Mouse (Mus musculus) olfactory bulb, adult 2 months (tissue): ENCODE data around the gene Iqsec3. TPM values are rescaled to one million over a fixed set of nuclear protein-coding genes. Genes with fewer than 3 reads are reported as not detected.

Experiments
- H3K27ac ChIP-seq: fragments of 200-500 bp; 2 replicates; pipeline ENCODE4 v1.5.1; 2012; ENCODE audit warnings: low read depth, low read length; ENCODE audit not compliant: insufficient read depth
- H3K4me1 ChIP-seq: fragments of 200-500 bp; 2 replicates; pipeline ENCODE4 v1.6.1; 2012; ENCODE audit warnings: low read length; ENCODE audit not compliant: control insufficient read depth, insufficient read depth
- H3K4me3 ChIP-seq: fragments of 200-500 bp; 2 replicates; pipeline ENCODE4 v1.5.1; 2012; ENCODE audit warnings: mild to moderate bottlenecking, low read depth, low read length, moderate library complexity; ENCODE audit not compliant: insufficient read depth
- CTCF ChIP-seq: fragments of 200-500 bp; IDR thresholded peaks from 2 replicates; pipeline ENCODE4 v1.5.1; 2012; ENCODE audit warnings: low read depth, mild to moderate bottlenecking, low read length, moderate library complexity; ENCODE audit not compliant: insufficient read depth
- POLR2A ChIP-seq: fragments of 200-500 bp; IDR thresholded peaks from 2 replicates; pipeline ENCODE4 v1.6.1; 2012; ENCODE audit warnings: mild to moderate bottlenecking, low read depth, low read length, moderate library complexity; ENCODE audit not compliant: insufficient read depth
- WGBS: fragments of 180-500 bp; shearing (Covaris S2); methylation state at CpG from one replicate; pipeline ENCODE4 v1.1.7; 2018; 5-methylcytosine and 5-hydroxymethylcytosine counted together
- polyA plus RNA-seq: library from polyadenylated mRNA; stranded (reverse); fragments of >200 nt; gene quantifications from 2 replicates; pipeline ENCODE4 v1.2.4, GENCODE M21; 2012; ENCODE audit warnings: low replicate concordance; ENCODE audit not compliant: missing spikeins, insufficient read depth, insufficient read length

Gene Iqsec3
- polyA plus RNA-seq, 1 experiment = not detected

DNA sequence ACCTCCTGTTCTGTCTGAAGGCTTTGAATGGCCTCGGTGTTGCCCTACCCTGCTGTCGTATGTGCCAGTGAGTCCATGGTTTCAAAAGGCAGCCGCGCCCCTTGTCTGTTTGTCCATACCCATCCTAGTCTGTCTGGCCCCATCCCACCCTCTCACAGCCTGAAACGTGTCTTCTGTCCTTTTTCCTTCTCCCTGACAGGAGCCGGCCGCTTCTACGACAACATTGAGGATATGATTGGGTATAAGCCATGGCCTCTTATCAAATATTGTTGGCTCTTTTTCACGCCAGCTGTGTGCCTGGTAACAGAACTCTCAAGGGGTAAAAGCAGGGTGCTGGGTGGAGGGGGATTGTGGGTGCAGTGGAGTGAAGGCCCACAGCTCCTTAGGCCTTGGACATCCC is 137.6 kb downstream of the Iqsec3 start:
- TF ChIP-seq POLR2A = no peak
- no peak for TF ChIP-seq CTCF
- Histone ChIP-seq H3K4me1 (peaks cover 4% of the 10 kb centered on the region; the same call in 1 of the 2 replicates), H3K4me3 (no peak overlapping the region), H3K27ac (no peak overlapping the region)
- WGBS = 87% methylated on average over 9 of the region's 9 CpGs

GRCm38 (mm10) chr6:121329848-121330508 is 143.5 kb downstream of the Iqsec3 start:
- TF ChIP-seq CTCF = no peak
- TF ChIP-seq POLR2A = no peak
- peak overlapping the region; percentile 33; the same call in 1 of the 2 replicates for H3K27ac ChIP-seq
- no peak overlapping the region for H3K4me3 ChIP-seq
- WGBS = 34% methylated on average over 10 of the region's 10 CpGs
- peaks cover 21% of the 10 kb centered on the region; the same call in 1 of the 2 replicates for H3K4me1 ChIP-seq

DNA sequence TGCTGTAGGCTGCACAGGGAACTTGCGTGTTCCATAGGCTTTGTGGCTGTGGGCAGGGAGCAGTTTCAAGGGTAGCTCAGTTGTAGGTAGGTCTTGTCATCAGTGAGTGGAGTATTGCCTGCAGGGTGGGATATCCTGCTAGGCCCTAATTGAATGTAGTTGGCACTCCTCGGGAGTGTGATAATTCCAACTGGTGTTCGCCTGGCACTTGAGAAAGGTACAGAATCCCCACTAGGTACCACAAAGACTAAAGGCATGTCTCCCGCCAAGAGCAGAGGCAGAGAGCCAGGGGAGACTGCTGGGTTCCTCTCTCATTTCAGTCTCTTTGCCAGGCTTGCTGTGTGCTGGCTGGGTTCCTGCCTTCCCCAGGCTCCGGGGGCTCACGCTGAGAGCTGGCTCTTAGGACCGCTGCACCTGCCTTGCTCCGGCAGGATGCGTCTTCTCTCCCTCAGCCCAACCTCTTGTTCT is 145.0 kb downstream of the Iqsec3 start:
- peaks cover 21% of the 10 kb centered on the region; the same call in 1 of the 2 replicates for H3K4me1 ChIP-seq
- no peak overlapping the region for H3K4me3 ChIP-seq
- no peak overlapping the region for H3K27ac ChIP-seq
- TF ChIP-seq CTCF (no peak), POLR2A (no peak)
- WGBS = 49% methylated on average over 9 of the region's 9 CpGs

DNA sequence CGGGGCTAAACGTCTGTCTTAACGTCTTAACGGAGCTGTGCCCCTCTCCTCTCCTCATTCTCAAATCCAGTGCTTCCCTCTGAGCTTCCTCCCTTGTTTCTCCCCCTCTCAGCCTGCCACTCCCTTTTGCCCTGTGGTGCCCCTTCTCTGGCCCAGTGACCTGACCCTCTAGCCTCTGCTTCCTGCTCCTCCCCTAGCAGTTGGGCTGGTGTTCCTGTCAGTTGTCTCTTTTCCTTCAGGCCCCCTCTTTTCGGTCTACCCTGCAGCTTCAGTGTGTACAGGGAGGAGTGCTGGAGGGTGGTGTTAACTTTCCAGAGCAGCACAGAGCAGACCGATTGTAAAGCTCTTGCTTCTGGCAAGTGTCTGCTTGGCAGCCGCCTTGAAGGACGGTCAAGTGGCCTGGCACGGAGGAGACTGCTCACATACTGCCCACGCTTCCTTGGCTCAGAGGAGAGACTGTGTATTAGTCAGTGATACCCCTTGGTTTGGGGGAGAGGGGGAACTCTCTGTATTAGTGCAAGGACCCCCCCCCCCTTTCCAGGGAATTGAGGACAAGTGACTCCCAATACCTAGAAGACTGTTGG is 146.9 kb downstream of the Iqsec3 start:
- peaks cover 21% of the 10 kb centered on the region; the same call in 1 of the 2 replicates for H3K4me1 ChIP-seq
- 56% methylated on average over 10 of the region's 10 CpGs for WGBS
- no peak for TF ChIP-seq POLR2A
- no peak overlapping the region for H3K4me3 ChIP-seq
- H3K27ac ChIP-seq = peak overlapping the region; percentile 36; the same call in 1 of the 2 replicates

GRCm38 (mm10) chr6:121325740-121326139 is 147.7 kb downstream of the Iqsec3 start:
- Histone ChIP-seq H3K4me3 (no peak overlapping the region), H3K4me1 (peaks cover 18% of the 10 kb centered on the region; the same call in 1 of the 2 replicates), H3K27ac (no peak overlapping the region)
- TF ChIP-seq POLR2A = no peak
- no peak for TF ChIP-seq CTCF
- WGBS = 84% methylated on average over 9 of the region's 9 CpGs

DNA sequence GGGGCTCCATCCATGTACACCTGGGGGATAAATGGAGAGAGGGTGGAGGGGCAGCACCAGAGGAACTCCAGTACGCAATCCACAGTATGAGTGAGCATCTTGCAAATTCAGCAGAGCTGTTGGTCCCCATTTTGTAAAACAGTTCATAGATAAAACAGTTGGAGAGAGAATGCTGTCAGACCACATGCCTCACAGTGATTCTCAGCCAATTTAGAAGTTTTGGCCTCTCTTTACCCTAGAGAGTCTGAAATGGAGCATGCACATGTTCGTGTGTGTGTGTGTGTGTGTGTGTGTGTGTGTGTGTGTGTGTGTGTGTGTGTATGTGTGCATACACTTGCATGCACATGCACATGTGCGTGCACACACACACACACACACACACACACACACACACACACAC is 148.2 kb downstream of the Iqsec3 start:
- Histone ChIP-seq H3K27ac (no peak overlapping the region), H3K4me1 (peaks cover 18% of the 10 kb centered on the region; the same call in 1 of the 2 replicates), H3K4me3 (no peak overlapping the region)
- TF ChIP-seq POLR2A (no peak), CTCF (no peak)
- 89% methylated on average over 2 of the region's 3 CpGs for WGBS

Other genes starting within 250 kb of the Iqsec3 start
- not detected in 2 replicates for gene Usp18, start 227.8 kb downstream of the Iqsec3 start, polyA plus RNA-seq
- not detected in 2 replicates for gene Slc6a13, start 173.5 kb downstream of the Iqsec3 start, polyA plus RNA-seq
- not detected in 2 replicates for gene Slc6a12, start 130.6 kb downstream of the Iqsec3 start, polyA plus RNA-seq
- gene A2m, start 161.7 kb upstream of the Iqsec3 start, polyA plus RNA-seq = not detected in 2 replicates